Mouse (Mus musculus) hindbrain, embryonic 15.5 days (tissue): ENCODE data around the gene Myo10. TPM values are rescaled to one million over a fixed set of nuclear protein-coding genes. Genes with fewer than 3 reads are reported as not detected.
A peak's percentile ranks its signal among the peaks of the same experiment; 100 is the strongest.

Source experiments
- ATAC-seq: fragments of 200-750 bp; cut with Nextera tagmentation; 2 replicates; pipeline ENCODE4 v1.8.0; 2017; ENCODE audit warnings: low read depth, moderate number of reproducible peaks, moderate TSS enrichment; ENCODE audit not compliant: low FRiP score
- H3K27ac ChIP-seq: fragments of 300-500 bp; sonication (generic); replicated peaks from 2 replicates; pipeline ENCODE4 v1.5.1; 2015; ENCODE audit warnings: mild to moderate bottlenecking, inconsistent platforms
- H3K27me3 ChIP-seq: fragments of 300-500 bp; sonication (generic); 2 replicates; pipeline ENCODE4 v1.6.1; 2015; ENCODE audit warnings: control low read depth, inconsistent platforms
- H3K36me3 ChIP-seq: fragments of 300-500 bp; sonication (generic); 2 replicates; pipeline ENCODE4 v1.6.1; 2015; ENCODE audit warnings: control low read depth, inconsistent platforms
- H3K4me1 ChIP-seq: fragments of 300-500 bp; sonication (generic); replicated peaks from 2 replicates; pipeline ENCODE4 v1.6.1; 2015; ENCODE audit warnings: control low read depth, inconsistent platforms
- H3K4me2 ChIP-seq: fragments of 300-500 bp; sonication (generic); 2 replicates; pipeline ENCODE4 v1.6.1; 2015; ENCODE audit warnings: moderate library complexity, mild to moderate bottlenecking, inconsistent platforms
- H3K4me3 ChIP-seq: fragments of 300-500 bp; sonication (generic); 2 replicates; pipeline ENCODE4 v1.5.1; 2015; ENCODE audit warnings: mild to moderate bottlenecking, inconsistent platforms
- H3K9ac ChIP-seq: fragments of 300-500 bp; sonication (generic); 2 replicates; pipeline ENCODE4 v1.6.1; 2015; ENCODE audit warnings: inconsistent platforms
- H3K9me3 ChIP-seq: fragments of 300-500 bp; sonication (generic); 2 replicates; pipeline ENCODE4 v1.6.1; 2016; ENCODE audit warnings: control low read depth, inconsistent platforms
- WGBS: fragments of 180-500 bp; shearing (Covaris S2); methylation state at CpG from one replicate; pipeline ENCODE4 v1.1.7; 2015; 5-methylcytosine and 5-hydroxymethylcytosine counted together
- polyA plus RNA-seq: library from polyadenylated mRNA; unstranded; fragments of >200 nt; fragmentation: Nextera tagmentation; extraction: Ambion mirVana; gene quantifications from 2 replicates; pipeline ENCODE4 v1.2.1, GENCODE M21; 2015

The Myo10 gene
- polyA plus RNA-seq, 1 experiment from 2014 or later = 28.3 TPM

- no peak overlapping the region for H3K4me3 ChIP-seq
- peaks cover 78% of the 10 kb centered on the region for H3K4me1 ChIP-seq
- ATAC-seq = no peak
- H3K4me2 ChIP-seq = peak overlapping the region; percentile 18
- WGBS = 48% methylated on average over 2 of the region's 2 CpGs
- no peaks in the 10 kb centered on the region for H3K36me3 ChIP-seq
- H3K9me3 ChIP-seq = no peaks in the 10 kb centered on the region
- H3K9ac ChIP-seq = no peak overlapping the region
- H3K27ac ChIP-seq = peak overlapping the region; percentile 79
- no peaks in the 10 kb centered on the region for H3K27me3 ChIP-seq
These were observed 138.7 kb downstream of the Myo10 start for GRCm38 (mm10) chr15:25761049-25761448.

- 6% methylated on average over 8 of the region's 8 CpGs for WGBS
- Histone ChIP-seq H3K4me2 (peak overlapping the region; percentile 18), H3K9me3 (no peaks in the 10 kb centered on the region), H3K36me3 (no peaks in the 10 kb centered on the region), H3K4me3 (no peak overlapping the region), H3K9ac (no peak overlapping the region), H3K27me3 (no peaks in the 10 kb centered on the region), H3K4me1 (peaks cover 78% of the 10 kb centered on the region), H3K27ac (peak overlapping the region; percentile 79)
- ATAC-seq = peak; percentile 81
These were observed 139.5 kb downstream of the Myo10 start for GRCm38 (mm10) chr15:25761800-25762211.

DNA sequence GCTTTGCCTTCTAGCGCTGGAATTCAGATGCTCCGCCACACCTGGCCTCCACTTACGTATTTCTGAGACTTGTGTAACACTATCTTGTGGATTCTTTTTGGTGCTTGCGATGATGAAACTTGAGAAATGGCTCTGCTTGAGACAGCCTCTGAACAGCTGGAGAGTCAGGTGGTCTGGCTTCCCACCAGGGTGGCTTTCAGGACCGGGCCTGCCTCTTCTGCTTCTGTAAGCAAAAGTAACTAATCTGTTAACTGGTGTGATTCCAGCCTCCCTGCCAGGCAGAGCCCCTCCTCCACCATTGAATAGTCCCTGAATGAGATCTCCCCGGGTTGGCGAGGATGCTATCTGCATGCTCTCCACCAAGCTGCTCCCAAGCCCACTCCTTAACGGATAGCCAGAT lies 140.0 kb downstream of the Myo10 start:
- 13% methylated on average over 8 of the region's 8 CpGs for WGBS
- H3K4me1 ChIP-seq = peaks cover 78% of the 10 kb centered on the region
- no peak overlapping the region for H3K9ac ChIP-seq

DNA sequence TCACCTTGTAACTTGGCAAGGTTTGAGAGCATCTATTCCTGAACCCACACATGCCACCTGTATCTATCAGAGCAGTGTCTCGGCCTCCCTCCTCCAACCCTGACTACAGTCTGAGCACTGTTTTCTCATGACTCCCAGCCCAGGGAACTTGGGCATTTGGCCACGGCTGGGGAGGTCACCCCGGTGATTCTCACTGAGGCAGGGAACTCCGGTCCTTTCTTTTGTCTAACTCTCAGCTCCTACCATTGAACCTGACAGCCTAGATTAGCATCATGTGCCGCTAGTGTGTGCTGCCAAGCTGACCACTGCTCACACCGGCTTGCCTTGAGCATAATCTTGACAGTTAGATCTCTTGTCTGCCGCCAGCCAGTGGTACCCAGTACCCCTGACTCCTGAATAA lies 140.8 kb downstream of the Myo10 start:
- Histone ChIP-seq H3K36me3 (no peaks in the 10 kb centered on the region), H3K9me3 (no peaks in the 10 kb centered on the region), H3K9ac (no peak overlapping the region), H3K27me3 (no peaks in the 10 kb centered on the region), H3K27ac (peak overlapping the region; percentile 79), H3K4me3 (no peak overlapping the region), H3K4me1 (peaks cover 73% of the 10 kb centered on the region), H3K4me2 (peak overlapping the region; percentile 18)
- ATAC-seq = 0 out of 2 replicates have a peak, but pooled peaks have one; percentile 20
- 29% methylated on average over 7 of the region's 7 CpGs for WGBS

More for the DNA sequence above, 140.0 kb downstream of the Myo10 start:
- Histone ChIP-seq H3K4me2 (peak overlapping the region; percentile 18), H3K4me3 (no peak overlapping the region), H3K27ac (peak overlapping the region; percentile 79), H3K36me3 (no peaks in the 10 kb centered on the region), H3K9me3 (no peaks in the 10 kb centered on the region), H3K27me3 (no peaks in the 10 kb centered on the region)
- ATAC-seq = peak; percentile 54

DNA sequence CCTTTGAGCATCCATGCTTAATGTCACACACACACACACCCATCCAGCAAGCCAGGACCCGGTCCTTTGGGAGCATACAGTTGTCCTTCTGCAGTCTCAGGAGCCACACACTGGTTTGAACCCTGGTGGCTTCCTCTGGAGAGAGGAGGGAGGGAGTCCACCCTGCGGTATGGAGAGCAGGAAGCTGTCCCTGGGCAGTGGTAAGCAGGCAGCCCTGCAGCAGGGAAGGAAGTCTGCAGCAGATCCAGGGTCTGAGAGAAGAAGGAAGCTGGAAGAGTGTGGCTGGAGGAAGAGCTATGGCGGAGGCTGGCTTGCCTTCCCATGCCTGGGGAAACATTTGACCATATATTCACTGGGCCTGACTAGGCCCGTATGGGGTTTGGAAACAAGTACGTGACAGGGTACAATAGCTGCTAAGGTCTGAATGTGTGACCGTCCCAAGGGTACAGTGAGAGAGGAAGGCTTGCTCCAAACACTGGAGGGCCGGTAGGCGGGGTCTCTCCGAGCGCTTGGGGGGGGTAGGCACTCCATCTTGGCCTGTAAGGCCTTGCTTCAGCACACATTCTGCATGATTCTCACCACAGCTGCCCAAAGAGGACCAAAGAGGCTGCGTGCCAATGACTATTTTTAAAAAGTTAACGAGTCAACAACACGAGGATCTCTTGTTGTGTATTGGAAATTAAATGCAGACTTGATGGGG lies 142.5 kb downstream of the Myo10 start:
- H3K9ac ChIP-seq = no peak overlapping the region
- no peaks in the 10 kb centered on the region for H3K36me3 ChIP-seq
- H3K4me3 ChIP-seq = no peak overlapping the region
- 0 out of 2 replicates have a peak overlapping the region, but pooled peaks have one; percentile 3 for H3K27ac ChIP-seq
- 63% methylated on average over 13 of the region's 13 CpGs for WGBS
- H3K4me1 ChIP-seq = peaks cover 58% of the 10 kb centered on the region
- ATAC-seq = no peak
- H3K9me3 ChIP-seq = no peaks in the 10 kb centered on the region
- H3K4me2 ChIP-seq = no peak overlapping the region
- no peaks in the 10 kb centered on the region for H3K27me3 ChIP-seq

- H3K9me3 ChIP-seq = no peaks in the 10 kb centered on the region
- H3K9ac ChIP-seq = no peak overlapping the region
- H3K36me3 ChIP-seq = no peaks in the 10 kb centered on the region
- no peaks in the 10 kb centered on the region for H3K27me3 ChIP-seq
- 67% methylated on average over 6 of the region's 6 CpGs for WGBS
- ATAC-seq = no peak
- H3K4me1 ChIP-seq = peaks cover 29% of the 10 kb centered on the region
- H3K4me3 ChIP-seq = no peak overlapping the region
- H3K4me2 ChIP-seq = no peak overlapping the region
- peak overlapping the region; percentile 32 for H3K27ac ChIP-seq
These were observed 145.5 kb downstream of the Myo10 start for GRCm38 (mm10) chr15:25767777-25768176.

- WGBS = 52% methylated on average over 9 of the region's 9 CpGs
- H3K36me3 ChIP-seq = no peaks in the 10 kb centered on the region
- H3K4me1 ChIP-seq = peaks cover 28% of the 10 kb centered on the region
- H3K9me3 ChIP-seq = no peaks in the 10 kb centered on the region
- H3K27me3 ChIP-seq = no peaks in the 10 kb centered on the region
- H3K4me2 ChIP-seq = no peak overlapping the region
- ATAC-seq = no peak
- no peak overlapping the region for H3K9ac ChIP-seq
- no peak overlapping the region for H3K4me3 ChIP-seq
- H3K27ac ChIP-seq = no peak overlapping the region
These were observed 147.4 kb downstream of the Myo10 start for GRCm38 (mm10) chr15:25769524-25770255.

DNA sequence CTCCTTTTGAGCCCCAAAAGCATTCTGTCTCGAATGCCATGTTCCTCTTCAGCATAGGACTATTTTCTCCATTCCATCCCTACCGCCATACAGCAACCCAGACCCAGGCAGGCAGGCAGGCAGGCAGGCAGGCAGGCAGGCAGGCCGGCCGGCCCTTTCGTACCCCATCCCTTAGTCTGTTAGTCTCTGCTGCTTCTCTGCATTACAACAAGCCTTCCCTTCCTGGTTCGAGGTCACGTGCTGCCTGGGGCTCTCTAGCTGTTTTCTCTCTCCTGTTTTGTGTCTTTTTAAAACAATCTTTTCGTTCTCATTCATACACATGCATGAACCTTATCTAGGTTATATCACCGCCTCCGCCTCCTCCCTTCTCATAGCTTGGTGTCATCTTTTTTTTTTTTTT lies 149.5 kb downstream of the Myo10 start:
- Histone ChIP-seq H3K4me1 (peaks cover 35% of the 10 kb centered on the region), H3K27ac (no peak overlapping the region), H3K27me3 (no peaks in the 10 kb centered on the region), H3K9ac (no peak overlapping the region), H3K9me3 (no peaks in the 10 kb centered on the region), H3K36me3 (no peaks in the 10 kb centered on the region), H3K4me3 (no peak overlapping the region), H3K4me2 (no peak overlapping the region)
- no peak for ATAC-seq
- 82% methylated on average over 10 of the region's 10 CpGs for WGBS

- no peaks in the 10 kb centered on the region for H3K9me3 ChIP-seq
- H3K27ac ChIP-seq = peak overlapping the region; percentile 76
- 1% methylated on average over 21 of the region's 21 CpGs for WGBS
- peak overlapping the region; percentile 17; the same call in 1 of the 2 replicates for H3K9ac ChIP-seq
- H3K4me2 ChIP-seq = peak overlapping the region; percentile 55
- ATAC-seq = peak; percentile 81
- H3K4me3 ChIP-seq = peak overlapping the region; percentile 34
- H3K36me3 ChIP-seq = no peaks in the 10 kb centered on the region
- H3K4me1 ChIP-seq = peaks cover 37% of the 10 kb centered on the region
- no peaks in the 10 kb centered on the region for H3K27me3 ChIP-seq
These were observed 151.6 kb downstream of the Myo10 start for GRCm38 (mm10) chr15:25773711-25774513.

- Histone ChIP-seq H3K9me3 (no peaks in the 10 kb centered on the region), H3K27me3 (no peaks in the 10 kb centered on the region), H3K4me2 (no peak overlapping the region), H3K36me3 (peaks cover 11% of the 10 kb centered on the region; the same call in 1 of the 2 replicates), H3K9ac (no peak overlapping the region), H3K4me3 (no peak overlapping the region), H3K27ac (no peak overlapping the region), H3K4me1 (peaks cover 34% of the 10 kb centered on the region)
- WGBS = 70% methylated on average over 8 of the region's 8 CpGs
- no peak for ATAC-seq
These were observed 156.6 kb downstream of the Myo10 start for GRCm38 (mm10) chr15:25778937-25779336.

GRCm38 (mm10) chr15:25779522-25780191 lies 157.3 kb downstream of the Myo10 start:
- Histone ChIP-seq H3K4me3 (no peak overlapping the region), H3K36me3 (peaks cover 16% of the 10 kb centered on the region; the same call in 1 of the 2 replicates), H3K9me3 (no peaks in the 10 kb centered on the region), H3K4me2 (no peak overlapping the region), H3K9ac (no peak overlapping the region), H3K27ac (peak overlapping the region; percentile 36; the same call in 1 of the 2 replicates), H3K27me3 (no peaks in the 10 kb centered on the region), H3K4me1 (peaks cover 26% of the 10 kb centered on the region)
- ATAC-seq = no peak
- 57% methylated on average over 23 of the region's 23 CpGs for WGBS
